Mouse (Mus musculus) ZHBTc4 (cell line): ENCODE data around the gene Gtf3c2.

Experiments used
- DNase-seq: peaks from one replicate; pipeline ENCODE4 v3.0.0-alpha.2; 2011; ENCODE audit warnings: low read depth, low spot score

The Gtf3c2 gene

GRCm38 (mm10) chr5:31138968-31139425 is 40.9 kb downstream of the Gtf3c2 start:
- peak; percentile 74 for DNase-seq

- peak; percentile 57 for DNase-seq
Observed at GRCm38 (mm10) chr5:31138241-31138967, 41.5 kb downstream of the Gtf3c2 start, which contains the start of gene Ucn. Gene Ucn, minus strand, starts transcription at chr5:31138829.

DNA sequence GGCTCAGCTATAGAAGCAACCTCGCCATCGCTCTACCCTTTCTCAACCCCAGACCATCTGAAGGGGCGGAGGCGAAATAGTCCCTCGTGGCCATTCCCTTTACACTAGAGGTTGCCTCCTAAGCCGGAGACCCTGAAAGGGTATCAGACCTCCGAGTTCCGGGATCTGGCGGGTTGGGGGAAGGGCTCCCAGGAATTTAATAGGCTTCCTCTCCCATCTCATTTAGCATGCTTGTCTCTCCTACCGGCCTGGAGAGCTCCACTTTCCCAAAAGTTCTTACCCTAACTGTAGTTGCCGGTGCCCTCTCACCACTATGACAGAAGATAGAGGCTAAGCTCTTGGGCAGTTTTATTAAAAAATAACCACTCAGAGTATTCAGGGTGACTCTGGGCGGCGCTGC is 42.3 kb downstream of the Gtf3c2 start:
- peak; percentile 40 for DNase-seq

- peak; percentile 34 for DNase-seq
Observed at GRCm38 (mm10) chr5:31136730-31137424, 43.1 kb downstream of the Gtf3c2 start.

GRCm38 (mm10) chr5:31126050-31126449 is 53.9 kb downstream of the Gtf3c2 start:
- DNase-seq: peak; percentile 55

GRCm38 (mm10) chr5:31123481-31123880 is 56.5 kb downstream of the Gtf3c2 start:
- DNase-seq: no peak

DNA sequence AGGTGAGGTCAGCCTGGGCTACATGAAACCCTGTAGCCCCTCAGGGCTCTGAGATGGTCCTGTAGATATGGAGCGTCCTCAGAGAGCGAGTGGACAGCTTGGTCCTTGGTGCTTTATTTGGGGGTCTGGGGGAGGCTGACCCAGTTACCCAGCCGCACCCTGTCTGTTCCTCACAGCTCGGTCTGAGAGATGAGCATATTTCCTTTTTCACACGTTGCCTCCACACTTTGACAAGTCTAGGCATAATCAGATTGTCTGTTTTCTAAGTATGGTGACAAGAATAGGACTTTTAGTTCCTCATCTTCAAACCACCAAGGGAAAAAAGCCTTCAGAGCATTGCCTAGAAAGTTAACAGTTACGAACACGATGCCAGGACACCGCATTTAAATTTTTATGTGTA is 58.8 kb downstream of the Gtf3c2 start:
- DNase-seq: no peak

DNA sequence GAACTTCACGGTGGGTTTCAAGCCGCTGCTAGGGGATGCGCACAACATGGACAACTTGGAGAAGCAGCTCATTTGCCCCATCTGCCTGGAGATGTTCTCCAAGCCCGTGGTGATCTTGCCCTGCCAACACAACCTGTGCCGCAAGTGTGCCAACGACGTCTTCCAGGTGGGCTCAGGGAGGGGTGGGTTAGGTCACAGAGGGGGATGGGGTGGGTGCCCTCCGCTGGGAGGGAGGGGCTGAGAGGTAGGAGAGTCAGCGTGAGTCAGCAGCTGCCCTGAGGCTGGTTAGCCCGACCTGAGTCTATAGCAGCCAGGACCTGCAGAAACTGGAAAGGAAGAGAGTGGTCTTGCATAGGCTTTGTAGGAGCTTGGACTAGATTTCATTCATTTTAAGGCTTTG is 63.0 kb downstream of the Gtf3c2 start:
- DNase-seq: peak; percentile 65

DNA sequence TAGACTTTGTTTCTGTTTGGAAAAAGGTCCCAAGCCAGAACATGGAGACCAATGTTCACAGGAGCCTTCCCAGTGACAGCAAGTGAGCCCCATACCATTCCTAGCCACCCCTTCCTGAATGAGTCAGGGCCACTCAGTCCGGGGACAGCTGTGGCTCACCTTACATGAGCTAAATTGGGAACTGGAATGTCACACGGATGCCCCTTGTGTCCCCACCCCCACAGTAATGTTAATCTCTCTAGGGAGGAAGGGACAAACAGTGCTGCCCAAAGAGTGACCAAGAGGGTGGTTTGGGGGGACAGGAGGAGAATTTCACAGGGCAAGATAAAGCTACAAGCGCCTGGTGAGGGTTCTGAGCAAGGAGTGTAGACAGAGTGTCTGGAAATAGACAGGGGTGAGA is 63.6 kb downstream of the Gtf3c2 start, which contains the start of gene Trim54:
Gene Trim54 (plus strand): TSS at position 359 of the 400 bp plus-strand sequence.
- no peak for DNase-seq

- DNase-seq: peak; percentile 79
Observed at GRCm38 (mm10) chr5:31110781-31111180, 69.2 kb downstream of the Gtf3c2 start.

DNA sequence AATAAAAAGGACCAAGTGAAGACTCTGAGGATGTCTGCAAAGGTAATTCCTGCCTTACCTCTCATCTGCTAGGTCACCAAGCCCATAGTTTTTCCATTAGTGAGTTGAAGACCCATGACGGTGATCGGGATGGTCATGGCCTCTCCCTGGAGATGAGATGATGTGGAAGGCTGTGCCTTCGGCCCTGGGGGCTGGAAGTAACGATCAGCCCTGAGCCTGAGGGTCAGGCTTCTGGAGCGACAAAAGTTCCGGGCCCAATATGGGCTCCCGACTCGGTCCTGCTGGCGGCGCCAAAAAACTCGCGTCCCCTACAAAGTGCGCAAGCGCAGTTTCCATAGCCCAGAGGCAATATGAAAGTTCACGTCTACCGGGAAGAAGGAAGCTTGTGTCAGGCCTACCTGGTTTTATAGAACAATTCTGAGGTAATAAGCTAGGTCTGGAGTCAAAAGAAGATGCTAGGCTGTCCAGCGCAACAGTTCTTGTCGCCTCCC is 71.9 kb downstream of the Gtf3c2 start, which contains the start of gene Slc30a3:
Gene Slc30a3 (minus strand): TSS at position 238 of the 491 bp plus-strand sequence.
- no peak for DNase-seq
